Mouse (Mus musculus) spleen, adult 2 months (tissue): Measurements from ENCODE around the gene Rcvrn.

Source experiments
- CTCF ChIP-seq: fragments of 200-500 bp; IDR thresholded peaks from 2 replicates; pipeline ENCODE4 v1.5.1; 2011; ENCODE audit warnings: mild to moderate bottlenecking, inconsistent platforms; ENCODE audit not compliant: insufficient read depth, insufficient read length, insufficient replicate concordance; ENCODE audit errors: extremely low read depth
- POLR2A ChIP-seq: fragments of 200-500 bp; IDR thresholded peaks from 2 replicates; pipeline ENCODE4 v1.6.1; 2011; ENCODE audit warnings: low read depth, low read length, inconsistent platforms

- TF ChIP-seq CTCF (peak; percentile 79; the same call in 1 of the 2 replicates), POLR2A (no peak)
Measured at GRCm38 (mm10) chr11:67647745-67648144, 47.4 kb upstream of the Rcvrn start.
